Mouse (Mus musculus) limb, embryonic 14.5 days (tissue): ENCODE data around the gene Obp2a. TPM values are rescaled to one million over a fixed set of nuclear protein-coding genes. Genes with fewer than 3 reads are reported as not detected.
"Not testable (repeated sequence)": the region's sequence is repeated elsewhere in the genome, so short reads cannot be mapped to it uniquely, and the experiment has no call there.

ENCODE experiments used
- ATAC-seq: fragments of 200-750 bp; cut with Nextera tagmentation; 2 replicates; pipeline ENCODE4 v1.8.0; 2017; ENCODE audit warnings: low read depth, moderate number of reproducible peaks, moderate TSS enrichment; ENCODE audit not compliant: low FRiP score
- DNase-seq: peaks from one replicate; pipeline ENCODE4 v3.0.0-alpha.2; 2015; ENCODE audit warnings: low spot score
- H3K27ac ChIP-seq: fragments of 300-500 bp; sonication (generic); replicated peaks from 2 replicates; pipeline ENCODE4 v1.5.1; 2014; ENCODE audit warnings: low read depth, mild to moderate bottlenecking, low read length, moderate library complexity, mixed read lengths
- H3K27me3 ChIP-seq: fragments of 300-500 bp; sonication (generic); 2 replicates; pipeline ENCODE4 v1.6.1; 2014; ENCODE audit warnings: low read length, mixed read lengths; ENCODE audit not compliant: control insufficient read depth, insufficient read depth
- H3K36me3 ChIP-seq: fragments of 300-500 bp; sonication (generic); 2 replicates; pipeline ENCODE4 v1.6.1; 2014; ENCODE audit warnings: mild to moderate bottlenecking, low read length, moderate library complexity, mixed read lengths; ENCODE audit not compliant: control insufficient read depth, insufficient read depth
- H3K4me1 ChIP-seq: fragments of 300-500 bp; sonication (generic); 2 replicates; pipeline ENCODE4 v1.6.1; 2014; ENCODE audit warnings: antibody characterized with exemption, low read length, mixed read lengths; ENCODE audit not compliant: control insufficient read depth, insufficient read depth
- H3K4me2 ChIP-seq: fragments of 300-500 bp; sonication (generic); replicated peaks from 2 replicates; pipeline ENCODE4 v1.6.1; 2014; ENCODE audit warnings: low read depth, mild to moderate bottlenecking, low read length, moderate library complexity; ENCODE audit not compliant: severe bottlenecking
- H3K4me3 ChIP-seq: fragments of 300-500 bp; sonication (generic); replicated peaks from 2 replicates; pipeline ENCODE4 v1.5.1; 2014; ENCODE audit warnings: low read length
- H3K9ac ChIP-seq: fragments of 300-500 bp; sonication (generic); 2 replicates; pipeline ENCODE4 v1.6.1; 2014; ENCODE audit warnings: mild to moderate bottlenecking, low read depth, low read length, moderate library complexity; ENCODE audit not compliant: severe bottlenecking
- H3K9me3 ChIP-seq: fragments of 300-500 bp; sonication (generic); 2 replicates; pipeline ENCODE4 v1.6.1; 2016; ENCODE audit warnings: low read length; ENCODE audit not compliant: control insufficient read depth
- POLR2A ChIP-seq: fragments of 200-500 bp; IDR thresholded peaks from 2 replicates; pipeline ENCODE4 v1.8.0; 2012; ENCODE audit warnings: inconsistent platforms, mild to moderate bottlenecking, moderate library complexity, borderline replicate concordance; ENCODE audit not compliant: insufficient read depth, insufficient read length; ENCODE audit errors: extremely low read depth
- WGBS: fragments of 180-500 bp; shearing (Covaris S2); extraction: QIAGEN DNeasy Blood & Tissue Kit; methylation state at CpG from one replicate; pipeline ENCODE4 v1.1.7; 2014; 5-methylcytosine and 5-hydroxymethylcytosine counted together
- polyA plus RNA-seq, 2 experiments: library from polyadenylated mRNA; depleted of rRNA in 1 of 2; stranded (reverse) in 1 of 2; unstranded in 1 of 2; fragments of >200 nt; fragmentation: Nextera tagmentation in 1 of 2; extraction: Ambion mirVana in 1 of 2; gene quantifications; 2 replicates each; pipeline versions ENCODE4 v1.2.1 to v1.2.3; 2012 to 2014

The Obp2a gene
- polyA plus RNA-seq, 2 experiments: not detected

DNA sequence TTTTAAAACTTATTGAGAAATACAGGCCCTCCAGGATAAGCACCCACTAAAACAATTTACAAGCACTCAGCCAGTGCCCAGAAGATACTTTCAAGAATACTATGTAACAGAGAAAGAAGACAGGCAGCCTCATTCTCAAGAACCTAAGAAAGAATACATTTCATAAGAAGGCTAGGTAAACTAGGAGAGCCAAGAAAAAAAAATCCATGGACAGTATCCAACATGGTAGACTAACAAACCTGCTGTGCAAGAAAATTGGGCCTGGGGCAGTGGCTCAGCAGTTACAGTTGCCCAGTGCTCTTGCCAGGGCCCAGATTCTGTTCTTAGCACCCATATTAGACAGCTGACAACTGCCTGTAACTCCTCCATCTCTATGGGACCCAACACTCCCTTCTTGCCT is 17.4 kb downstream of the Obp2a start:
- no peak for ATAC-seq
- H3K36me3 ChIP-seq: no peaks in the 10 kb centered on the region
- no peaks in the 10 kb centered on the region for H3K4me1 ChIP-seq
- DNase-seq: no peak
- H3K4me2 ChIP-seq: no peak overlapping the region
- H3K27me3 ChIP-seq: no peaks in the 10 kb centered on the region
- H3K9me3 ChIP-seq: no peaks in the 10 kb centered on the region
- H3K9ac ChIP-seq: no peak overlapping the region
- TF ChIP-seq POLR2A: no peak
- H3K4me3 ChIP-seq: no peak overlapping the region
- H3K27ac ChIP-seq: no peak overlapping the region

DNA sequence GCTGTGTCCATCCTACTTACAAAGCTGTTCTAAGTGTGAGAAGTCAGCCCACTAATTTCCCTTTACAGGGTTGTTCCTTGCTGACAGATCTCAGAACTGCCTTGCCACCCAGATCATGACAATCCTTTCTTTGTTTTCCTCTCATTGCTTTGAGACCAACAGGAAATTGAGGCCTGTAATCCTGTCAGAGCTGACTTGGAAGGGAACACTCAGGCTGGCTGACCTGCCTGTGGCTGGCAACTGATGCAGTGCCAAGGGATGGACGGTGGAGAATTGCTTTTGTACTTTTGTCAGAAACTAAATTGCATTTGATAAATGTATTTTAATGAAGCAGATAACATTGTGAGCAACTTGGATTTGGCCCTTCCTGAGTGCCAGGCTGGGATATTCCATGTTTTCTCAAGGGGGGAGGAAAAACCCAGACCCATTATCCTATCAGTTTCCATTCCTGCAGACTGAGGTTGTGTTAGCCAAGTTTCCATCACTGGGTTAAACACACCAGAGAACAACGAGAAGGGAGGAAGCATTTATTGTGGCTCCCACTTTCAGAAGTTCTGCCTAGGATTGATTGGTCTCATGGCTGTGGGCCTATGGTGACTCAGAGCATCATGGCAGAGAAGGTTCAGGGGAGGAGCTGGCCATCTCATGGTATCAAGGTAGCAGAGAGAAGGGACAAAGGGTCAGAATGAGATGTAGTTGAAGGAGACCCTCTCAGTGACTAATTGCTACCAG is 33.5 kb downstream of the Obp2a start:
- no peaks in the 10 kb centered on the region for H3K4me1 ChIP-seq
- no peak overlapping the region for H3K9ac ChIP-seq
- H3K4me2 ChIP-seq: no peak overlapping the region
- no peak for TF ChIP-seq POLR2A
- ATAC-seq: no peak
- 55% methylated on average over 2 of the region's 2 CpGs for WGBS
- no peak overlapping the region for H3K4me3 ChIP-seq
- H3K27me3 ChIP-seq: no peaks in the 10 kb centered on the region
- H3K36me3 ChIP-seq: no peaks in the 10 kb centered on the region
- no peak overlapping the region for H3K27ac ChIP-seq
- DNase-seq: no peak
- no peaks in the 10 kb centered on the region for H3K9me3 ChIP-seq

DNA sequence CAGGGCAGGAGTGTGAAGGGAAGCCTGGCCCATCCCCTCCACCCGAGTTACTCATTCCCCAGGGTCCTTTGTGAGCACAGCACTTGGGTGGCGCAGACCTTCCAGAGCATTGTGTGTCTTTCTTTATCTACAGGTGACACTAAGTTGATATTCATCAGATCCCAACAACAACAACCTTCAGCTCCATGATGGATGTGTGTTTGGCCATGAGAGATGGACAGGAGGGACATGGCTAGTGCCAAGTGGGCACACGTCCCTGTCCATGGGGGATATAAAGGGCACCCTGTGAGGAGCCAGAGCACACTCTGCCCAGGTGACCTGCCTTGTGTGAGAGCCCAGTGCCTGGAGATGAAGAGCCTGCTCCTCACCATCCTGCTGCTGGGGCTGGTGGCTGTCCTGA is 36.9 kb downstream of the Obp2a start, which contains the start of gene Obp2b:
Gene Obp2b (plus strand): TSS at position 301 of the 400 bp plus-strand sequence.
- not testable (repeated sequence) for H3K9ac ChIP-seq, H3K27me3 ChIP-seq, H3K4me1 ChIP-seq, H3K36me3 ChIP-seq, ATAC-seq, H3K4me3 ChIP-seq, DNase-seq, H3K9me3 ChIP-seq, H3K4me2 ChIP-seq, H3K27ac ChIP-seq
- WGBS: 100% methylated on average over 2 of the region's 3 CpGs

DNA sequence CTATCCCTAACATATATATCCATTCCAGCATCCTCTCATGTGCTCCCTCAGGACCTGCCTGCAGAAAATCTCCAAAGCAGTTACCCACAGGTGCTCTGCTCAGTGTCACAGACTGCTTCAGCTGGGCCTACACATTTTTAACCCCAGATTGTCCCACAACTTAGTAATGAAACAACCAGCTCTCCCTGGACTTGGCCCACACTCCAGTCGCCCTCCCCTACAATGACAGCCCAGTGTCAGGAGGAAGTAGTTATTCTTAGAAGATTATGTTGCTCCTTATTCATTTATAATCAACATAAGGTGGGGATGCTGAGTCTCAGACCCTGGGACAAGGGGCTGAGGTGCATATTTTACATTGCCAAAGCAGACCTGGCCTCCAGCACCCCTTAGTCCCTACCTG is 41.8 kb downstream of the Obp2a start:
- H3K4me2 ChIP-seq: no peak overlapping the region
- no peak overlapping the region for H3K27ac ChIP-seq
- ATAC-seq: no peak
- H3K27me3 ChIP-seq: no peaks in the 10 kb centered on the region
- no peak for DNase-seq
- no peak for TF ChIP-seq POLR2A
- H3K9ac ChIP-seq: no peak overlapping the region
- 66% methylated on average over 1 of the region's 1 CpGs for WGBS
- no peaks in the 10 kb centered on the region for H3K9me3 ChIP-seq
- no peak overlapping the region for H3K4me3 ChIP-seq
- no peaks in the 10 kb centered on the region for H3K36me3 ChIP-seq
- no peaks in the 10 kb centered on the region for H3K4me1 ChIP-seq

Other genes starting within 250 kb of the Obp2a start
- gene Clic3, start 243.2 kb upstream of the Obp2a start, polyA plus RNA-seq (2012; rRNA removed): 7.7 and 10.9 TPM in 2 replicates
- 13.4 and 22.5 TPM in 2 replicates for gene Clic3, start 243.2 kb upstream of the Obp2a start, polyA plus RNA-seq (2014; fragmentation: Nextera tagmentation; extraction: Ambion mirVana)
- gene Paxx, start 238.9 kb upstream of the Obp2a start, polyA plus RNA-seq (2012; rRNA removed): 65.6 and 71.0 TPM in 2 replicates
- 34.0 and 44.9 TPM in 2 replicates for gene Paxx, start 238.9 kb upstream of the Obp2a start, polyA plus RNA-seq (2014; fragmentation: Nextera tagmentation; extraction: Ambion mirVana)
- gene Ptgds, start 230.0 kb upstream of the Obp2a start, polyA plus RNA-seq (2012; rRNA removed): 0.87 and 2.4 TPM in 2 replicates
- 4.0 and 4.1 TPM in 2 replicates for gene Ptgds, start 230.0 kb upstream of the Obp2a start, polyA plus RNA-seq (2014; fragmentation: Nextera tagmentation; extraction: Ambion mirVana)
- gene Lcn12, start 206.1 kb upstream of the Obp2a start, polyA plus RNA-seq (2012; rRNA removed): not detected in 2 replicates
- gene Lcn12, start 206.1 kb upstream of the Obp2a start, polyA plus RNA-seq (2014; fragmentation: Nextera tagmentation; extraction: Ambion mirVana): not detected in 2 replicates
- gene Fbxw5, start 199.3 kb upstream of the Obp2a start, polyA plus RNA-seq (2012; rRNA removed): 46.2 and 49.2 TPM in 2 replicates
- 70.0 and 76.9 TPM in 2 replicates for gene Fbxw5, start 199.3 kb upstream of the Obp2a start, polyA plus RNA-seq (2014; fragmentation: Nextera tagmentation; extraction: Ambion mirVana)
- 4.2 and 5.5 TPM in 2 replicates for gene C8g, start 198.3 kb upstream of the Obp2a start, polyA plus RNA-seq (2012; rRNA removed)
- 4.4 and 4.6 TPM in 2 replicates for gene C8g, start 198.3 kb upstream of the Obp2a start, polyA plus RNA-seq (2014; fragmentation: Nextera tagmentation; extraction: Ambion mirVana)
- 18.0 and 18.9 TPM in 2 replicates for gene Traf2, start 153.1 kb upstream of the Obp2a start, polyA plus RNA-seq (2012; rRNA removed)
- 29.2 and 35.6 TPM in 2 replicates for gene Traf2, start 153.1 kb upstream of the Obp2a start, polyA plus RNA-seq (2014; fragmentation: Nextera tagmentation; extraction: Ambion mirVana)
- gene Edf1, start 142.2 kb upstream of the Obp2a start, polyA plus RNA-seq (2012; rRNA removed): 116 and 174 TPM in 2 replicates
- 325 and 331 TPM in 2 replicates for gene Edf1, start 142.2 kb upstream of the Obp2a start, polyA plus RNA-seq (2014; fragmentation: Nextera tagmentation; extraction: Ambion mirVana)
- 10.9 and 15.0 TPM in 2 replicates for gene Mamdc4, start 125.2 kb upstream of the Obp2a start, polyA plus RNA-seq (2012; rRNA removed)
- gene Mamdc4, start 125.2 kb upstream of the Obp2a start, polyA plus RNA-seq (2014; fragmentation: Nextera tagmentation; extraction: Ambion mirVana): 1.4 and 1.8 TPM in 2 replicates
- 137 and 139 TPM in 2 replicates for gene Phpt1, start 124.8 kb upstream of the Obp2a start, polyA plus RNA-seq (2012; rRNA removed)
- gene Phpt1, start 124.8 kb upstream of the Obp2a start, polyA plus RNA-seq (2014; fragmentation: Nextera tagmentation; extraction: Ambion mirVana): 167 and 176 TPM in 2 replicates
- 2.5 and 3.5 TPM in 2 replicates for gene Ajm1, start 118.3 kb upstream of the Obp2a start, polyA plus RNA-seq (2012; rRNA removed)
- 0.18 and 0.19 TPM in 2 replicates for gene Ajm1, start 118.3 kb upstream of the Obp2a start, polyA plus RNA-seq (2014; fragmentation: Nextera tagmentation; extraction: Ambion mirVana)
- gene Rabl6, start 91.5 kb upstream of the Obp2a start, polyA plus RNA-seq (2012; rRNA removed): 99.4 and 110 TPM in 2 replicates
- 74.8 and 80.7 TPM in 2 replicates for gene Rabl6, start 91.5 kb upstream of the Obp2a start, polyA plus RNA-seq (2014; fragmentation: Nextera tagmentation; extraction: Ambion mirVana)
- 0.03 TPM in 2 replicates for gene Ccdc183, start 82.4 kb upstream of the Obp2a start, polyA plus RNA-seq (2012; rRNA removed)
- 0.19 and 0.28 TPM in 2 replicates for gene Ccdc183, start 82.4 kb upstream of the Obp2a start, polyA plus RNA-seq (2014; fragmentation: Nextera tagmentation; extraction: Ambion mirVana)
- gene Tmem141, start 78.0 kb upstream of the Obp2a start, polyA plus RNA-seq (2012; rRNA removed): 25.6 and 26.8 TPM in 2 replicates
- gene Tmem141, start 78.0 kb upstream of the Obp2a start, polyA plus RNA-seq (2014; fragmentation: Nextera tagmentation; extraction: Ambion mirVana): 30.3 and 31.9 TPM in 2 replicates
- 0.92 and 0.98 TPM in 2 replicates for gene Fcna, start 72.0 kb upstream of the Obp2a start, polyA plus RNA-seq (2012; rRNA removed)
- gene Fcna, start 72.0 kb upstream of the Obp2a start, polyA plus RNA-seq (2014; fragmentation: Nextera tagmentation; extraction: Ambion mirVana): 2.0 TPM in 2 replicates
- gene Lcn8, start 46.9 kb upstream of the Obp2a start, polyA plus RNA-seq (2012; rRNA removed): 0.13 and 0.29 TPM in 2 replicates
- 0.72 TPM in 1 of 2 replicates, not detected in the other for gene Lcn8, start 46.9 kb upstream of the Obp2a start, polyA plus RNA-seq (2014; fragmentation: Nextera tagmentation; extraction: Ambion mirVana)
- gene Lcn5, start 42.1 kb upstream of the Obp2a start, polyA plus RNA-seq (2012; rRNA removed): 0.26 TPM in 1 of 2 replicates, not detected in the other
- not detected in 2 replicates for gene Lcn5, start 42.1 kb upstream of the Obp2a start, polyA plus RNA-seq (2014; fragmentation: Nextera tagmentation; extraction: Ambion mirVana)
- not detected in 2 replicates for gene Lcn6, start 23.3 kb upstream of the Obp2a start, polyA plus RNA-seq (2012; rRNA removed)
- gene Lcn6, start 23.3 kb upstream of the Obp2a start, polyA plus RNA-seq (2014; fragmentation: Nextera tagmentation; extraction: Ambion mirVana): not detected in 2 replicates
- gene Lcn10, start 17.3 kb upstream of the Obp2a start, polyA plus RNA-seq (2012; rRNA removed): not detected in 2 replicates
- gene Lcn10, start 17.3 kb upstream of the Obp2a start, polyA plus RNA-seq (2014; fragmentation: Nextera tagmentation; extraction: Ambion mirVana): not detected in 2 replicates
- 66.3 and 75.3 TPM in 2 replicates for gene Bmyc, start 6.7 kb downstream of the Obp2a start, polyA plus RNA-seq (2012; rRNA removed)
- gene Bmyc, start 6.7 kb downstream of the Obp2a start, polyA plus RNA-seq (2014; fragmentation: Nextera tagmentation; extraction: Ambion mirVana): 93.1 and 93.5 TPM in 2 replicates
- not detected in 2 replicates for gene Obp2b, start 37.0 kb downstream of the Obp2a start, polyA plus RNA-seq (2012; rRNA removed)
- not detected in 2 replicates for gene Obp2b, start 37.0 kb downstream of the Obp2a start, polyA plus RNA-seq (2014; fragmentation: Nextera tagmentation; extraction: Ambion mirVana)
- gene Lcn3, start 65.5 kb downstream of the Obp2a start, polyA plus RNA-seq (2012; rRNA removed): not detected in 2 replicates
- gene Lcn3, start 65.5 kb downstream of the Obp2a start, polyA plus RNA-seq (2014; fragmentation: Nextera tagmentation; extraction: Ambion mirVana): not detected in 2 replicates
- not detected in 2 replicates for gene Lcn11, start 77.0 kb downstream of the Obp2a start, polyA plus RNA-seq (2012; rRNA removed)
- gene Lcn11, start 77.0 kb downstream of the Obp2a start, polyA plus RNA-seq (2014; fragmentation: Nextera tagmentation; extraction: Ambion mirVana): not detected in 2 replicates
- not detected in 2 replicates for gene Gm13539, start 82.2 kb downstream of the Obp2a start, polyA plus RNA-seq (2012; rRNA removed)
- gene Gm13539, start 82.2 kb downstream of the Obp2a start, polyA plus RNA-seq (2014; fragmentation: Nextera tagmentation; extraction: Ambion mirVana): not detected in 2 replicates
- not detected in 2 replicates for gene Glt6d1, start 115.8 kb downstream of the Obp2a start, polyA plus RNA-seq (2012; rRNA removed)
- gene Glt6d1, start 115.8 kb downstream of the Obp2a start, polyA plus RNA-seq (2014; fragmentation: Nextera tagmentation; extraction: Ambion mirVana): not detected in 2 replicates
- gene Lcn9, start 123.1 kb downstream of the Obp2a start, polyA plus RNA-seq (2012; rRNA removed): 0.12 TPM in 1 of 2 replicates, not detected in the other
- not detected in 2 replicates for gene Lcn9, start 123.1 kb downstream of the Obp2a start, polyA plus RNA-seq (2014; fragmentation: Nextera tagmentation; extraction: Ambion mirVana)
- gene Sohlh1, start 147.2 kb downstream of the Obp2a start, polyA plus RNA-seq (2012; rRNA removed): 0.18 and 0.28 TPM in 2 replicates
- 0.14 and 0.46 TPM in 2 replicates for gene Sohlh1, start 147.2 kb downstream of the Obp2a start, polyA plus RNA-seq (2014; fragmentation: Nextera tagmentation; extraction: Ambion mirVana)
- gene Kcnt1, start 163.7 kb downstream of the Obp2a start, polyA plus RNA-seq (2012; rRNA removed): 2.7 and 3.2 TPM in 2 replicates
- 0.08 and 0.15 TPM in 2 replicates for gene Kcnt1, start 163.7 kb downstream of the Obp2a start, polyA plus RNA-seq (2014; fragmentation: Nextera tagmentation; extraction: Ambion mirVana)